Mouse (Mus musculus) gastrocnemius, postnatal 4 days (tissue): ENCODE data around the gene A630076J17Rik. TPM values are rescaled to one million over a fixed set of nuclear protein-coding genes. Genes with fewer than 3 reads are reported as not detected.
A peak's percentile ranks its signal among the peaks of the same experiment; 100 is the strongest.

Source experiments
- DNase-seq, 2 experiments: peaks; one replicate each; pipeline ENCODE4 v3.0.0; 2021 to 2022; ENCODE audit warnings: low spot score in 2 of 2, mixed read lengths in 2 of 2
- total RNA-seq, 2 experiments: library from RNA; stranded (reverse); gene quantifications; 2 replicates each; pipeline ENCODE4 v1.2.3; 2021

Gene A630076J17Rik
- total RNA-seq, 2 experiments from 2014 or later: not detected

GRCm38 (mm10) chr3:107229221-107229620, 1.2 kb upstream of the A630076J17Rik start:
- DNase-seq: no peak

DNA sequence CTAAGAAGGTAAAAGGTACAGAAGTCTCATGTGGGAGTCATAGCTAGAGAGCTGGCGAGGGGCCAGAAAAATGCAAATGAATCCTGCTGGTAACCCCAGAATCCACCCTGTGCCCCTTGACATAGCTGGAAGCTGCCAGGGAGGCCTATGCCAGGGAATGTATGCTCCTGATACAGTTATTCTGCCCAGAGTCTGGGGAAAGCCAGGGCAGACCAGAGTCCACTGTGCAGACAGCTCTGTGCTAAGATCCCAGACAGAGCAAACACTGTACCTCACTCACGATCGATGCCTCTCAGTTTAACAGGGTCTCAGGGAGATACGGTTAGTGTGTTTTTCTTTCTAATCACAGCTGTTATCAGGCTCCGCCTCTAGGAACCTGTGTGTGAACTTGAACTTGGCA, 592 bp upstream of the A630076J17Rik start:
- no peak for DNase-seq

- no peak for DNase-seq
Observed at GRCm38 (mm10) chr3:107231202-107231601, 788 bp downstream of the A630076J17Rik start.

DNA sequence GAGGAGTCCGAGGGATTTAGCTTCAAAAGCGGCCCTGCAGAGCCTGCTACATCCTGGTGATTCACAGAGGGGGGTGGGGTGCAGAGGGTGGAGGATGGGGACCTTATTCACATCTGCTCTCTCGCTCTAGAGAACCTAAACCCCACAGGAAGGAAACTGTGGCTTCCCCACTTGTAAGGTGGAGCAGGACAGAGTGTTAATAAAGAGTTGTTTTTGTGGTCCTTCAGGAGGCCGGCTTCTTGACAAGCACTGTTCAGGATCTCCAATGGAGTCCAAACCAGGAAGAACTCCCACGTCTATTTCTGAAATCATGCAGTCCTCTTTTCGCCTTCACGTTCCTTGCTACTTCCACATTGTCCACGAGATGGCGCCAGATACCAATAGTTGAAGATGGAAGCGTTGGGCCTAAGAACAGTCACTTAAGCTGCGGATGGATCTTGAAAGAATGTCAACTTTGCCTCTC, 3.0 kb downstream of the A630076J17Rik start:
- peak; percentile 64 to 75 for DNase-seq

GRCm38 (mm10) chr3:107233945-107234344, 3.5 kb downstream of the A630076J17Rik start:
- DNase-seq: no peak

- no peak for DNase-seq
Observed at GRCm38 (mm10) chr3:107238051-107238450, 7.6 kb downstream of the A630076J17Rik start.

GRCm38 (mm10) chr3:107238471-107238980, 8.1 kb downstream of the A630076J17Rik start:
- DNase-seq: no peak

GRCm38 (mm10) chr3:107239607-107240006, 9.2 kb downstream of the A630076J17Rik start, which contains the start of gene Prok1:
TSS of gene Prok1 (minus strand) at chr3:107239707.
- no peak for DNase-seq

- no peak for DNase-seq
Observed at GRCm38 (mm10) chr3:107241389-107242094, 11.1 kb downstream of the A630076J17Rik start.

GRCm38 (mm10) chr3:107246876-107247275, 16.5 kb downstream of the A630076J17Rik start:
- DNase-seq: no peak

DNA sequence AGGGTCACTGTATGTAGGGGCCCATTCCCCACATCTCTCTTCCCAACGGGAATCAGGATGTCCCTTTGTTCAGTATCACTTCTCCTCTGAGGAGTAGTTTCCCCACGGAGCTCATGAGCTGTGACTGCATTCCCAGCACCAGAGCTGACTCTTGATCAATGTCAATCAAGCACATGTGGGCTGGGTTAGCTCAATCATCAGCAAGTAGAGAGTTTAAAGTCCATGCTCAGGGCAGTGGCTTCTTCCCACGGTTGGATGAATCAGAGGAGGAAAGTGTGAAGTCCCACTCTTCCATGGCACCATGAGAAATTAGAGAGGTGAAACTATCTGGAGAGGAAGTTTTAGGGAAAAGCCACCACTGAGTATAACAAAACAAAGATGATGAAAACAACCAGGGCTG, 18.6 kb downstream of the A630076J17Rik start:
- no peak for DNase-seq

- no peak for DNase-seq
Observed at GRCm38 (mm10) chr3:107250320-107250719, 19.9 kb downstream of the A630076J17Rik start.

GRCm38 (mm10) chr3:107252035-107252434, 21.6 kb downstream of the A630076J17Rik start:
- DNase-seq: no peak

GRCm38 (mm10) chr3:107253925-107254324, 23.5 kb downstream of the A630076J17Rik start:
- no peak for DNase-seq

DNA sequence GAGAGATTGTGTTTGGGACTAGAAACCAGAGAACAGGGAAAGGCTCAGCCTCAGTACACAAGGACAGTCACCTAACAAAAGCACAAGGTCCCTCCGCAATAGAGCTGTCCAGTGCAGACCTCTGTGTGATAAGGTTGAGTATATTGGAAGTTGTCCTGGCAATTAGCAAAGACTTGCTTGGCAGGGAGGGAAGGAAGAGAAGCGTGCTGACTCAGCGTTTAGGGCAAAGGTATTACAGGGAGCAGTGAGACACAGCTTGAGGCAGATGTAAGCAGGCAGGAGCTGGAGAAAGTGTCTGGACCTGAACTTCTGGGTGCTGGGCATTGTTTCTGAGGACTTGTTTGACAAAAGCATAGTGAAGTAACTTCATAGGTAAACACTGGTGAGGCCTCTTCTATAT, 25.6 kb downstream of the A630076J17Rik start:
- no peak for DNase-seq

- DNase-seq: no peak
Observed at GRCm38 (mm10) chr3:107256724-107257123, 26.3 kb downstream of the A630076J17Rik start.

GRCm38 (mm10) chr3:107257924-107258323, 27.5 kb downstream of the A630076J17Rik start:
- DNase-seq: no peak

DNA sequence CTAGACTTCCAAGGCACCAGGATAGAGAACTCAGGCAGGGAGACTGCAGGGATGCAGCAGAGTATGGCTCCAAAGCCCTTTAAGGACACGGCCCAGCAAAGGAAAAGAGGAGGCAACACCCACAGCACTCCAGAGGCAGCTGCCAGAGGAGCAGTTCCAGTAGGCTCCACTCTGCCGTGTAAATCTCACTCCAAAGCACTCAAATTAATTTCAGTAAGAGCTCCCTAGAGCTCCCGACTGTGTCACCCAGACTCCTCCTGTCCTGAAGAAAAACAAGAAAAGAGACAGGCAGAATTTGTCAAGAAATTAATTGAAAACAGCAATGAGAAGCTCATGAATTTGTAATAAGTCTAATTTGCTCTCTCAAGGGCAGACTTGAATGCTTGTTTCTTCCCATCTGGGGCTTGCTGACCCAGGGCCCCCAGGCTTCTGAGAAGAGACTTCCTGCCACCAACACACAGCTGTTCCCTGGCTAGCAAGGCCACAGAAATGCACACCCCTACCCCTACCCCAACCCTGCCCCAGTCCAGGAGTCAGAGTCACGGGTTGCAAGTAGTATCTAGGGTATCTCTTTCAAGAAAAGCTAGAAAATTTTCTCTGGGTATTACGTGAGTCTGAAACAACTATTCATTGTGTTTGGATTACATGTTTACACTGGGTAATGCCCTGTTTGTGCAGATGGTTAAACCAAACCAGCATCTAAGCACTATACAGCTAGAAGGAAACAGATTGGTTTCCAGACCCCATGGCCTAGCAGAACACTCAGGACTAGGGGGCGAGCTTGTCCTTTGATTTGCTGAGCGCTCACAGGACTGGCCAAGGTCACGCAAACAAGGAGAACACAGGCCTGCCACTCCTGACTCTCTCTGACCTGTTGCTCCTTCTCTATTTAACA, 30.8 kb downstream of the A630076J17Rik start:
- DNase-seq: peak in 1 of 2 experiments; percentile 23

- DNase-seq: no peak
Observed at GRCm38 (mm10) chr3:107261851-107262165, 31.4 kb downstream of the A630076J17Rik start.

- DNase-seq: no peak
Observed at GRCm38 (mm10) chr3:107266814-107267345, 36.5 kb downstream of the A630076J17Rik start.

DNA sequence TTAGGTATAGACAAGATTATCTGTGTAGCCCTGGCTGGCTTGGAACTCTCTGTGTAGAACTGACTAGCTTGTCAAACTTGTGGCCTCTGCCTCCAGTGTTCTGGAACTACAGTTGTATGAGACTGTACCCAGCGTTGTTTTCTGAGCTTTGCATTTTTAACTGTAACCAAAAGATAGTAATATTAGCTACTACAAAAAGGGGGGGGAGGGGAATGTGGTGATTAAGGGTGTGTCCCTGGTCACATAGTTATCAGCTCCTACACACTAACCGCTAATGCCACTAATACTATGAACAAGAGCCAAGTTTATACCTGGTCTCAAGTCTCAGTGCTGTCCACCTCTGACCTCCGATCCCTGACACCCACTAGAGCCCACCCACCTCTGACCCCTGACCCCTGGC, 42.0 kb downstream of the A630076J17Rik start:
- no peak for DNase-seq

GRCm38 (mm10) chr3:107273820-107274219, 43.4 kb downstream of the A630076J17Rik start:
- peak in 1 of 2 experiments; percentile 52 for DNase-seq
